8 mouse cellular contexts compared by ENCODE assay signal in genomic region chr10:128378462-128378861, GRCm38 (mm10). TPM values are rescaled to one million over a fixed set of nuclear protein-coding genes. Genes with fewer than 3 reads are reported as not detected.
DNase-seq lines count a peak whose midpoint lies in the region; ATAC-seq and TF ChIP-seq lines count a peak whose summit lies in the region.

No protein-coding gene starts in this region.

- TF ChIP-seq EP300 in stomach, postnatal 0 days (optimal IDR thresholded peaks at IDR 0.05), result no peak

- peak overlapping the region; percentile 88 for H3K4me3 ChIP-seq in erythroblast, embryonic 14.5 days (replicated peaks)
- peak overlapping the region; percentile 54; the same call in 1 of the 2 replicates for H3K4me3 ChIP-seq in thymus, adult 2 months (ENCODE audit: control insufficient read depth, insufficient read depth, low read length)
- peak overlapping the region; percentile 100 for H3K4me3 ChIP-seq in limb, embryonic 12.5 days (replicated peaks)
- H3K4me3 ChIP-seq in stomach, postnatal 0 days (ENCODE audit: low read depth, low read length), result no peak overlapping the region

- ATAC-seq in erythroblast, adult 5-6 weeks (replicated peaks; ENCODE audit: low FRiP score, poor library complexity, severe bottlenecking), result no peak
- ATAC-seq in limb, embryonic 12.5 days (ENCODE audit: insufficient number of reproducible peaks, insufficient read depth, low FRiP score, low TSS enrichment, low read depth), result no peak
- no peak for ATAC-seq in stomach, postnatal 0 days (ENCODE audit: low FRiP score, low TSS enrichment)

- 99% methylated on average over 3 of the region's 3 CpGs for WGBS in thymus, adult 2 months
- 80% methylated on average over 3 of the region's 3 CpGs for WGBS in limb, embryonic 12.5 days
- WGBS in stomach, postnatal 0 days, result 58% methylated on average over 3 of the region's 3 CpGs

- TF ChIP-seq POLR2A in thymus, adult 2 months (IDR thresholded peaks at IDR 0.05; ENCODE audit: control insufficient read depth, extremely low read depth, insufficient read depth, low read length, poor library complexity), result no peak

- DNase-seq in thymus, adult 2 months, result no peak
- no peak for DNase-seq in thymus, postnatal 25 days
- no peak for DNase-seq in stomach, postnatal 0 days (ENCODE audit: low spot score)
- no peak for DNase-seq in T-cell, adult 2 months (ENCODE audit: low spot score)
- DNase-seq in urinary bladder, postnatal 10 days (ENCODE audit: low spot score), result no peak

- H3K4me1 ChIP-seq in erythroblast, embryonic 14.5 days (ENCODE audit: control insufficient read depth), result peaks cover 37% of the 10 kb centered on the region
- peaks cover 16% of the 10 kb centered on the region for H3K4me1 ChIP-seq in thymus, adult 2 months (replicated peaks; ENCODE audit: control insufficient read depth, insufficient read depth, low read length)
- peaks cover 25% of the 10 kb centered on the region for H3K4me1 ChIP-seq in limb, embryonic 12.5 days (replicated peaks)
- H3K4me1 ChIP-seq in stomach, postnatal 0 days (replicated peaks; ENCODE audit: control insufficient read depth, insufficient read depth), result peaks cover 3% of the 10 kb centered on the region; the same call in 1 of the 2 replicates

- peaks cover 52% of the 10 kb centered on the region for H3K36me3 ChIP-seq in erythroblast, embryonic 14.5 days (ENCODE audit: control insufficient read depth)
- H3K36me3 ChIP-seq in thymus, adult 2 months (ENCODE audit: control insufficient read depth, insufficient read depth, low read length), result peaks cover 21% of the 10 kb centered on the region
- H3K36me3 ChIP-seq in limb, embryonic 12.5 days, result peaks cover 55% of the 10 kb centered on the region
- peaks cover 21% of the 10 kb centered on the region for H3K36me3 ChIP-seq in stomach, postnatal 0 days (ENCODE audit: control insufficient read depth, insufficient read depth, low read length)

- H3K27me3 ChIP-seq in erythroblast, embryonic 14.5 days (ENCODE audit: control insufficient read depth), result no peaks in the 10 kb centered on the region
- no peaks in the 10 kb centered on the region for H3K27me3 ChIP-seq in thymus, adult 2 months (ENCODE audit: control insufficient read depth, insufficient read depth, low read length)
- no peaks in the 10 kb centered on the region for H3K27me3 ChIP-seq in limb, embryonic 12.5 days
- H3K27me3 ChIP-seq in stomach, postnatal 0 days (ENCODE audit: control insufficient read depth, insufficient read depth, low read length), result no peaks in the 10 kb centered on the region

- peak overlapping the region; percentile 99 for H3K9ac ChIP-seq in limb, embryonic 12.5 days (replicated peaks)
- H3K9ac ChIP-seq in stomach, postnatal 0 days (ENCODE audit: low read length), result peak overlapping the region; percentile 96

- no peaks in the 10 kb centered on the region for H3K9me3 ChIP-seq in erythroblast, embryonic 14.5 days (ENCODE audit: control insufficient read depth, low read length)
- H3K9me3 ChIP-seq in limb, embryonic 12.5 days, result no peaks in the 10 kb centered on the region
- no peaks in the 10 kb centered on the region for H3K9me3 ChIP-seq in stomach, postnatal 0 days (ENCODE audit: control insufficient read depth, low read length)

- H3K27ac ChIP-seq in thymus, adult 2 months (ENCODE audit: control insufficient read depth, insufficient read depth, low read length), result no peak overlapping the region
- no peak overlapping the region for H3K27ac ChIP-seq in limb, embryonic 12.5 days
- H3K27ac ChIP-seq in stomach, postnatal 0 days (replicated peaks), result no peak overlapping the region

- peak overlapping the region; percentile 77 for H3K4me2 ChIP-seq in limb, embryonic 12.5 days
- H3K4me2 ChIP-seq in stomach, postnatal 0 days (replicated peaks; ENCODE audit: low read depth), result peak overlapping the region; percentile 82; the same call in 1 of the 2 replicates

- TF ChIP-seq CTCF in thymus, adult 2 months (IDR thresholded peaks at IDR 0.05; ENCODE audit: borderline replicate concordance, control insufficient read depth, extremely low read depth, insufficient read depth, low read length, poor library complexity), result no peak
- TF ChIP-seq CTCF in stomach, postnatal 0 days (IDR thresholded peaks at IDR 0.05; ENCODE audit: low read depth), result no peak

RNA-seq across cellular contexts. Expression of gene Ankrd52, which starts 1.5 kb away (rescaled TPM):
- polyA plus RNA-seq in erythroblast, embryonic 14.5 days (2012), result 1.4 and 1.9 TPM in 2 replicates
- 7.7 and 30.0 TPM in 2 replicates for total RNA-seq in erythroblast, adult 5-6 weeks (2015; ENCODE audit: low replicate concordance)
- total RNA-seq in erythroblast, adult 5-6 weeks (2017; ENCODE audit: low replicate concordance), result 2.9 and 3.5 TPM in 2 replicates
- 71.0 and 87.0 TPM in 2 replicates for polyA plus RNA-seq in thymus, adult 2 months (2012; rRNA removed)
- polyA plus RNA-seq in limb, embryonic 12.5 days (2016; fragmentation: Nextera tagmentation; extraction: Ambion mirVana), result 13.5 and 14.8 TPM in 2 replicates
- polyA plus RNA-seq in stomach, postnatal 0 days (2015; fragmentation: Nextera tagmentation; extraction: Ambion mirVana), result 2.9 and 4.3 TPM in 2 replicates

RNA-seq across cellular contexts. Expression of gene Coq10a, which starts 9.7 kb away (rescaled TPM):
- polyA plus RNA-seq in erythroblast, embryonic 14.5 days (2012), result 0.49 and 0.53 TPM in 2 replicates
- total RNA-seq in erythroblast, adult 5-6 weeks (2015; ENCODE audit: low replicate concordance), result 1.9 and 5.6 TPM in 2 replicates
- 2.8 and 3.2 TPM in 2 replicates for total RNA-seq in erythroblast, adult 5-6 weeks (2017; ENCODE audit: low replicate concordance)
- polyA plus RNA-seq in thymus, adult 2 months (2012; rRNA removed), result 62.9 and 71.7 TPM in 2 replicates
- polyA plus RNA-seq in limb, embryonic 12.5 days (2016; fragmentation: Nextera tagmentation; extraction: Ambion mirVana), result 15.5 and 15.8 TPM in 2 replicates
- 12.9 and 13.8 TPM in 2 replicates for polyA plus RNA-seq in stomach, postnatal 0 days (2015; fragmentation: Nextera tagmentation; extraction: Ambion mirVana)

RNA-seq across cellular contexts. Expression of gene Slc39a5, which starts 22.6 kb away (rescaled TPM):
- 0.15 and 0.16 TPM in 2 replicates for polyA plus RNA-seq in erythroblast, embryonic 14.5 days (2012)
- not detected in 2 replicates for total RNA-seq in erythroblast, adult 5-6 weeks (2015; ENCODE audit: low replicate concordance)
- total RNA-seq in erythroblast, adult 5-6 weeks (2017; ENCODE audit: low replicate concordance), result not detected in 2 replicates
- 0.53 and 0.65 TPM in 2 replicates for polyA plus RNA-seq in thymus, adult 2 months (2012; rRNA removed)
- polyA plus RNA-seq in limb, embryonic 12.5 days (2016; fragmentation: Nextera tagmentation; extraction: Ambion mirVana), result not detected in 2 replicates
- polyA plus RNA-seq in stomach, postnatal 0 days (2015; fragmentation: Nextera tagmentation; extraction: Ambion mirVana), result 0.75 and 0.76 TPM in 2 replicates

RNA-seq across cellular contexts. Expression of gene Nabp2, which starts 32.8 kb away (rescaled TPM):
- polyA plus RNA-seq in erythroblast, embryonic 14.5 days (2012), result 32.3 and 34.1 TPM in 2 replicates
- total RNA-seq in erythroblast, adult 5-6 weeks (2015; ENCODE audit: low replicate concordance), result 11.1 and 20.1 TPM in 2 replicates
- 7.4 and 15.2 TPM in 2 replicates for total RNA-seq in erythroblast, adult 5-6 weeks (2017; ENCODE audit: low replicate concordance)
- 18.0 and 20.8 TPM in 2 replicates for polyA plus RNA-seq in thymus, adult 2 months (2012; rRNA removed)
- 65.1 and 65.2 TPM in 2 replicates for polyA plus RNA-seq in limb, embryonic 12.5 days (2016; fragmentation: Nextera tagmentation; extraction: Ambion mirVana)
- 53.5 and 54.4 TPM in 2 replicates for polyA plus RNA-seq in stomach, postnatal 0 days (2015; fragmentation: Nextera tagmentation; extraction: Ambion mirVana)

RNA-seq across cellular contexts. Expression of gene Rnf41, which starts 33.0 kb away (rescaled TPM):
- 0.37 and 0.48 TPM in 2 replicates for polyA plus RNA-seq in erythroblast, embryonic 14.5 days (2012)
- 2.9 and 4.6 TPM in 2 replicates for total RNA-seq in erythroblast, adult 5-6 weeks (2015; ENCODE audit: low replicate concordance)
- 2.9 and 3.3 TPM in 2 replicates for total RNA-seq in erythroblast, adult 5-6 weeks (2017; ENCODE audit: low replicate concordance)
- 37.8 and 40.4 TPM in 2 replicates for polyA plus RNA-seq in thymus, adult 2 months (2012; rRNA removed)
- polyA plus RNA-seq in limb, embryonic 12.5 days (2016; fragmentation: Nextera tagmentation; extraction: Ambion mirVana), result 42.5 TPM in 2 replicates
- polyA plus RNA-seq in stomach, postnatal 0 days (2015; fragmentation: Nextera tagmentation; extraction: Ambion mirVana), result 18.9 and 20.1 TPM in 2 replicates
